Mouse (Mus musculus) forebrain, embryonic 15.5 days (tissue): ENCODE results near the gene Hsf2bp. TPM values are rescaled to one million over a fixed set of nuclear protein-coding genes. Genes with fewer than 3 reads are reported as not detected.

Experiments used
- ATAC-seq: fragments of 200-750 bp; cut with Nextera tagmentation; replicated peaks from 2 replicates; pipeline ENCODE4 v1.8.0; 2017; ENCODE audit warnings: mild to moderate bottlenecking, moderate TSS enrichment, moderate library complexity
- H3K27ac ChIP-seq: fragments of 300-500 bp; sonication (generic); replicated peaks from 2 replicates; pipeline ENCODE4 v1.5.1; 2015; ENCODE audit warnings: mild to moderate bottlenecking, inconsistent platforms
- H3K27me3 ChIP-seq: fragments of 300-500 bp; sonication (generic); 2 replicates; pipeline ENCODE4 v1.6.1; 2015; ENCODE audit warnings: inconsistent platforms
- H3K36me3 ChIP-seq: fragments of 300-500 bp; sonication (generic); 2 replicates; pipeline ENCODE4 v1.6.1; 2015; ENCODE audit warnings: mild to moderate bottlenecking, inconsistent platforms
- H3K4me1 ChIP-seq: fragments of 300-500 bp; sonication (generic); 2 replicates; pipeline ENCODE4 v1.6.1; 2015; ENCODE audit warnings: inconsistent platforms
- H3K4me2 ChIP-seq: fragments of 300-500 bp; sonication (generic); replicated peaks from 2 replicates; pipeline ENCODE4 v1.6.1; 2015; ENCODE audit warnings: mild to moderate bottlenecking, inconsistent platforms
- H3K4me3 ChIP-seq: fragments of 300-500 bp; sonication (generic); 2 replicates; pipeline ENCODE4 v1.5.1; 2015; ENCODE audit warnings: mild to moderate bottlenecking, inconsistent platforms
- H3K9ac ChIP-seq: fragments of 300-500 bp; sonication (generic); replicated peaks from 2 replicates; pipeline ENCODE4 v1.6.1; 2015; ENCODE audit warnings: mild to moderate bottlenecking, inconsistent platforms
- H3K9me3 ChIP-seq: fragments of 300-500 bp; sonication (generic); 2 replicates; pipeline ENCODE4 v1.6.1; 2016; ENCODE audit warnings: inconsistent platforms
- WGBS: fragments of 180-500 bp; shearing (Covaris S2); methylation state at CpG from one replicate; pipeline ENCODE4 v1.1.7; 2015; ENCODE audit warnings: mixed read lengths; 5-methylcytosine and 5-hydroxymethylcytosine counted together
- polyA plus RNA-seq: library from polyadenylated mRNA; unstranded; fragments of >200 nt; fragmentation: Nextera tagmentation; extraction: Ambion mirVana; gene quantifications from 2 replicates; pipeline ENCODE4 v1.2.1, GENCODE M21; 2015

Hsf2bp gene
- polyA plus RNA-seq, 1 experiment from 2014 or later: 0.84 TPM

DNA sequence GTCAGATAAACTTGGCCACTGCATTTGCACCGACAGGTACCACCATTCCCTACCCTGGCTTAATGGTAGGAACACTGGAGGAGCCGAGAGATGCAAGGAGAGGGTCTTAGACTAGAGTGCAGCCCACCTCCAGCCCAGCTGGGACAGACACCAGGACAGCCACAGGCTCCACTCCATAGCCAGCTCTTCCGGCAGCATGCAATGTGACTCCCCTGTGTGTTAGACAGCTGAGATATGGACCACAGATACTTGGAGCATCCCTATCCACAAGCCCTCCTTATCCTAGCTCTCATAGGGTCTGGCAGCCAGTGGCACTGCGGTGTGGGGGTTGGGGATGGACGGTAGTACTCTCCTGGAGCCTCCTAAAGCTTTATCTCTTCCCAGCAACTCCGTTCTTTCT lies 107.1 kb downstream of the Hsf2bp start:
- H3K27me3 ChIP-seq: no peaks in the 10 kb centered on the region
- no peaks in the 10 kb centered on the region for H3K36me3 ChIP-seq
- ATAC-seq: no peak
- peaks cover 14% of the 10 kb centered on the region for H3K4me1 ChIP-seq
- no peak overlapping the region for H3K4me2 ChIP-seq
- no peaks in the 10 kb centered on the region for H3K9me3 ChIP-seq
- H3K9ac ChIP-seq: no peak overlapping the region
- no peak overlapping the region for H3K4me3 ChIP-seq
- H3K27ac ChIP-seq: peak overlapping the region; percentile 62; the same call in 1 of the 2 replicates
- 89% methylated on average over 6 of the region's 6 CpGs for WGBS

- no peak overlapping the region for H3K9ac ChIP-seq
- no peaks in the 10 kb centered on the region for H3K9me3 ChIP-seq
- 75% methylated on average over 10 of the region's 10 CpGs for WGBS
- no peak overlapping the region for H3K4me2 ChIP-seq
- peak overlapping the region; percentile 62 for H3K27ac ChIP-seq
- no peaks in the 10 kb centered on the region for H3K36me3 ChIP-seq
- ATAC-seq: peak; percentile 81
- peaks cover 14% of the 10 kb centered on the region for H3K4me1 ChIP-seq
- H3K27me3 ChIP-seq: no peaks in the 10 kb centered on the region
- no peak overlapping the region for H3K4me3 ChIP-seq
Measured at GRCm38 (mm10) chr17:31927895-31928626, 108.1 kb downstream of the Hsf2bp start.

- no peak overlapping the region for H3K9ac ChIP-seq
- ATAC-seq: no peak
- no peaks in the 10 kb centered on the region for H3K9me3 ChIP-seq
- H3K36me3 ChIP-seq: no peaks in the 10 kb centered on the region
- no peak overlapping the region for H3K4me3 ChIP-seq
- WGBS: 47% methylated on average over 4 of the region's 4 CpGs
- no peaks in the 10 kb centered on the region for H3K27me3 ChIP-seq
- H3K27ac ChIP-seq: no peak overlapping the region
- H3K4me1 ChIP-seq: peaks cover 12% of the 10 kb centered on the region
- no peak overlapping the region for H3K4me2 ChIP-seq
Measured at GRCm38 (mm10) chr17:31924229-31924628, 111.9 kb downstream of the Hsf2bp start.

DNA sequence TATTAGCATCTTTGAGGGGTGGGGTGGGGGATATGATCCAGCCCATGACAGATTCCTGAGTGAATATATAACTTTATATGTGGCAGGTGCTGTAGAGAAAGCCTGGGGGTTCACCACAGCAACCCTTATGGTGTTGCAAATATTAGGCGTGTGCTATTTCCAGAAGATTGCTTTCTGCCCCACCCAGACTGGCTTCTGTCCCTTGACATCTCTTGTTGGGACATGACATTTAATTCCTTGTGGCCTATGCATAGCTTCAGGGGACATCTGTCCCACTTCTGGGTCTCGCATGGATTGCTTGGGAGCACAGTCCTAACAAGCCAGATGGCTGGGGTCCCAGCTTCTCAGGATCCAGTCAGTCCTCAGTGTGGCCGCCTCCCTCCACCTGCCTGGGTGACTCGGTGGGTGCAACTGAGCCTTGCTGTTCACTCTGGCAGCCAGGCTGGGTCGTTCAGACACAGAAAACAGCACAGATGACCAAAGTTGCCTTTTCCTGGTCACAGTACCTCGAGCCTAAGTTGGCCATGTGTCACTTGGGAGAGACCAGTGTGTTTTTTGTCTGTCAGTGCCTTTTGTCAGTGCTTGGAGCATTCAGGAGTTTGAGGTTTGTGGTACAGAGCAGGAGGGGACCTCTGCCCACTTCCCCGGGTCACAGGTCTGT lies 112.7 kb downstream of the Hsf2bp start:
- Histone ChIP-seq H3K9ac (no peak overlapping the region), H3K9me3 (no peaks in the 10 kb centered on the region), H3K27ac (no peak overlapping the region), H3K4me1 (peaks cover 5% of the 10 kb centered on the region), H3K27me3 (no peaks in the 10 kb centered on the region), H3K4me2 (no peak overlapping the region), H3K4me3 (no peak overlapping the region), H3K36me3 (no peaks in the 10 kb centered on the region)
- WGBS: 78% methylated on average over 7 of the region's 7 CpGs
- ATAC-seq: no peak

DNA sequence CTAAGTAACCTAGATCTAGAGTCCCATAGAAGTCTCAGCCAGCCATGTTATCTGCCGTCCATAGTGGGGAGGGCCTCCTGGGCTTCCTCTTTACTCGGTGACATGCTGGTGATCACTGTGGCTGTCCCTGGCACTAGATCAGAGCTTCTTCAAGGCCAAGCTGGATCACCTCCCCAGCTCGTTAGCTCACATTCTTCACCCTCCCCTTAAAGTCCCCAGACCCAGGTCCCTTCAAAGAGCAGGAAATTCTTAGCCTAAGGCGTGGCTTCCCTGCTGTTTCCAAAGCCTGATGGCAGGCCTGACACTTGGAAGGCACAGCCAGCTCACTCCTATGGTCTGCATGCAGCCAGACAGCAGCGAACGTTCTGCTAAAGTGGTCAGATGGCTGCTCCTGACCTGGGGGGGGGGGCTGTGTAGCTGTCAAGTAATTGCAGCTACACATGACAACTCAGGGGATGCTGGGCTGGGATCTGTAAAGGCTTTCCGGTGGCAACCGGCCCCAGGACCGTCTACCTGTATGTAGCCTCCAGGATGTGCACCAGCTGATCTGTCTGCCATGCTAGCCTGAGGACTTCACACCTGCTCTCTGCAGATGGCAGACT lies 115.5 kb downstream of the Hsf2bp start:
- H3K4me3 ChIP-seq: no peak overlapping the region
- H3K27ac ChIP-seq: no peak overlapping the region
- 34% methylated on average over 9 of the region's 9 CpGs for WGBS
- H3K36me3 ChIP-seq: no peaks in the 10 kb centered on the region
- H3K9ac ChIP-seq: no peak overlapping the region
- no peak for ATAC-seq
- H3K27me3 ChIP-seq: no peaks in the 10 kb centered on the region
- no peak overlapping the region for H3K4me2 ChIP-seq
- H3K4me1 ChIP-seq: peaks cover 4% of the 10 kb centered on the region; the same call in 1 of the 2 replicates
- no peaks in the 10 kb centered on the region for H3K9me3 ChIP-seq

- Histone ChIP-seq H3K9me3 (no peaks in the 10 kb centered on the region), H3K4me2 (no peak overlapping the region), H3K27me3 (no peaks in the 10 kb centered on the region), H3K27ac (no peak overlapping the region), H3K4me1 (peaks cover 4% of the 10 kb centered on the region; the same call in 1 of the 2 replicates), H3K36me3 (no peaks in the 10 kb centered on the region), H3K4me3 (no peak overlapping the region), H3K9ac (no peak overlapping the region)
- 84% methylated on average over 7 of the region's 7 CpGs for WGBS
- no peak for ATAC-seq
Measured at GRCm38 (mm10) chr17:31919599-31919998, 116.5 kb downstream of the Hsf2bp start.

DNA sequence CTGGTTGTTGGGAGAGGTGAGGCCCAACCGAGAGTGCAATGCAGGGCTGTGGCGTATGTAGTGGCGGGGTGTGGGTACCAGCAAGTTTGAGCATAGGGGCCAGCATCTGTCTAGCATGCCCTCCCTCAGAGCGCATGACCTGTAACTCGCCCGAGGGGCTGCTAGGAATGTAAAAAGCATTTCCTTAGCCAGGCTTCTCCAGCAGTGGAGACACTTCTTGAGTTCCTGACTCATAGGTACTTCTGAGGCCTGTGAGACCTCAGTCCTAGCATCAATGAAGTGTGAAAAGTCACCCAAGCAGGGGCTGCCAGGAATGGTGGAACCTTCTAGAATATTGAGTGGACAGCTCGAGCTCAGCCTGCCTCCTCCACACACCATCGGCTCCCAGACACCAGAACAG lies 117.8 kb downstream of the Hsf2bp start:
- WGBS: 92% methylated on average over 8 of the region's 8 CpGs
- no peak overlapping the region for H3K4me3 ChIP-seq
- peaks cover 7% of the 10 kb centered on the region for H3K4me1 ChIP-seq
- no peak overlapping the region for H3K27ac ChIP-seq
- H3K27me3 ChIP-seq: no peaks in the 10 kb centered on the region
- no peaks in the 10 kb centered on the region for H3K36me3 ChIP-seq
- H3K9ac ChIP-seq: no peak overlapping the region
- H3K4me2 ChIP-seq: no peak overlapping the region
- no peak for ATAC-seq
- no peaks in the 10 kb centered on the region for H3K9me3 ChIP-seq

GRCm38 (mm10) chr17:31916461-31916775 lies 119.7 kb downstream of the Hsf2bp start:
- Histone ChIP-seq H3K4me2 (no peak overlapping the region), H3K9ac (no peak overlapping the region), H3K36me3 (no peaks in the 10 kb centered on the region), H3K4me3 (no peak overlapping the region), H3K27ac (no peak overlapping the region), H3K4me1 (peaks cover 16% of the 10 kb centered on the region), H3K9me3 (no peaks in the 10 kb centered on the region), H3K27me3 (no peaks in the 10 kb centered on the region)
- ATAC-seq: no peak
- WGBS: 91% methylated on average over 6 of the region's 6 CpGs

- no peaks in the 10 kb centered on the region for H3K36me3 ChIP-seq
- H3K9me3 ChIP-seq: no peaks in the 10 kb centered on the region
- WGBS: 86% methylated on average over 18 of the region's 18 CpGs
- H3K9ac ChIP-seq: no peak overlapping the region
- ATAC-seq: no peak
- no peaks in the 10 kb centered on the region for H3K27me3 ChIP-seq
- no peak overlapping the region for H3K4me3 ChIP-seq
- peaks cover 13% of the 10 kb centered on the region for H3K4me1 ChIP-seq
- no peak overlapping the region for H3K4me2 ChIP-seq
- H3K27ac ChIP-seq: no peak overlapping the region
Measured at GRCm38 (mm10) chr17:31915756-31916460, 120.2 kb downstream of the Hsf2bp start.

DNA sequence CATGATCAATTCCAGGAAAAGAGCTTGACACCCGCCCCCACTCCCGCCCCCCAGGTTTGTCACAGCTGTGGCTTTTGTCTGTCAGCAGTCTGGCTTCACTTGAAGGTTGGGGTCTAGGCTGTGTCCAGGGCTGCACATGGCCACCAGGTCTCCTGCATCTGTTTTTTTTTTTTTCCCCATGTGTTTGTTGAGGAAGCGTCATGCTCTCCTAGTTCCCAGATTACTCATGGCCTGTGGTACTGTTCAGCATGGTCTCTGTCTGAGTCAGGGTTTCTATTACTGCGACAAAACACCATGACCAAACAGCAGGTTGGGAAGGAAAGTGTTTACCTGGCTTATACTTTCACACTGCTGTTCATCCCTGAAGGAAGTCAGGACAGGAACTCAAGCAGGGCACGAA lies 121.8 kb downstream of the Hsf2bp start:
- Histone ChIP-seq H3K4me3 (no peak overlapping the region), H3K27ac (no peak overlapping the region), H3K36me3 (no peaks in the 10 kb centered on the region), H3K4me1 (peaks cover 12% of the 10 kb centered on the region), H3K9me3 (no peaks in the 10 kb centered on the region), H3K4me2 (no peak overlapping the region), H3K9ac (no peak overlapping the region), H3K27me3 (no peaks in the 10 kb centered on the region)
- WGBS: 91% methylated on average over 5 of the region's 5 CpGs
- ATAC-seq: no peak

DNA sequence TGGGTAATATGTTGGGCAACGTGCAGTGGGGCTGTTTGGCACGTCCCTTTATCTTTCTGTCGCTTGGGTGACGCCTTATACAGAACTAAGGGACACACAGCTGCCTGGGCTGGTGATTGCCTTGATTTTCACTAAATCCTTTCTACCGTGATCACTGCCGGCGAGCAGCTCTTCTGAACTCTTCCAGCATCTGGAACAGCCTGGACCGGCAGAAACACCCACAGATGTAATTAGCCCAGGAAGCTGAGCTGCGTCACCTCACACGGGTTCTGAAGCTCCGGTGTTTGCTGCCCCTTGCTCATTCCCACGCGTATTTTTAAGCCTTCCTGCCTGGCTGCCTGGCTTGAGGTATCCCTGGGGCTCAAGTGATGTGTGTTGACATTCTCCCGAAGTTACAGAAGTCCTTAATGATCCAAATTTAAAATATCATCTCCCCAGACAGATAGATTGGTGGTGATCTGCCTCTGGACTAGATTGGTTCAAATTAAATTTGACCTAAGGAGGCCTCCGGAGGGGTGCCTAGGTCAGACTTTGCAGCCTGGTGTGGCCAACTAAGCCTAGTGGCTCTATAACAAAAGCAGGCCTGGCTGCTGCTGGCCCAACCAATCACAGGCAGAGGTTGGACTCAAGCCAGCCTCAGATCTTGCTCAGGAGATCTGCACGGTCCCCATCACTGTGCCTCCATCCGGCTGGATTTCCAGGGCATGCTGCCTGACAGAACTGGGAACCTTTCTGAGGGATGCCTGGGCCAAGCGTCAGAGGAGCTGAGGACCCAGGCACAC lies 123.1 kb downstream of the Hsf2bp start:
- ATAC-seq: no peak
- Histone ChIP-seq H3K27me3 (no peaks in the 10 kb centered on the region), H3K36me3 (no peaks in the 10 kb centered on the region), H3K4me2 (no peak overlapping the region), H3K9me3 (no peaks in the 10 kb centered on the region), H3K9ac (no peak overlapping the region), H3K4me3 (no peak overlapping the region), H3K27ac (no peak overlapping the region), H3K4me1 (peaks cover 12% of the 10 kb centered on the region)
- WGBS: 60% methylated on average over 18 of the region's 18 CpGs
